Mouse (Mus musculus) hindbrain, embryonic 14.5 days (tissue): ENCODE results near the gene Il27ra. TPM values are rescaled to one million over a fixed set of nuclear protein-coding genes. Genes with fewer than 3 reads are reported as not detected.

Experiments
- ATAC-seq: fragments of 200-750 bp; cut with Nextera tagmentation; 2 replicates; pipeline ENCODE4 v1.8.0; 2017; ENCODE audit warnings: moderate number of reproducible peaks, mild to moderate bottlenecking, moderate TSS enrichment, moderate library complexity; ENCODE audit not compliant: low FRiP score
- DNase-seq: peaks from one replicate; pipeline ENCODE4 v3.0.0-alpha.2; 2015; ENCODE audit warnings: low spot score
- H3K27ac ChIP-seq: fragments of 300-500 bp; sonication (generic); 2 replicates; pipeline ENCODE4 v1.5.1; 2014; ENCODE audit warnings: mild to moderate bottlenecking, moderate library complexity
- H3K27me3 ChIP-seq: fragments of 300-500 bp; sonication (generic); 2 replicates; pipeline ENCODE4 v1.6.1; 2014; ENCODE audit warnings: mild to moderate bottlenecking, low read length, mixed read lengths; ENCODE audit not compliant: control insufficient read depth, insufficient read depth
- H3K36me3 ChIP-seq: fragments of 300-500 bp; sonication (generic); replicated peaks from 2 replicates; pipeline ENCODE4 v1.6.1; 2014; ENCODE audit not compliant: control insufficient read depth, insufficient read depth
- H3K4me1 ChIP-seq: fragments of 300-500 bp; sonication (generic); replicated peaks from 2 replicates; pipeline ENCODE4 v1.6.1; 2014; ENCODE audit warnings: antibody characterized with exemption, low read length, mixed read lengths; ENCODE audit not compliant: control insufficient read depth, insufficient read depth
- H3K4me2 ChIP-seq: fragments of 300-500 bp; sonication (generic); replicated peaks from 2 replicates; pipeline ENCODE4 v1.6.1; 2014; ENCODE audit warnings: mild to moderate bottlenecking, moderate library complexity
- H3K4me3 ChIP-seq: fragments of 300-500 bp; sonication (generic); replicated peaks from 2 replicates; pipeline ENCODE4 v1.5.1; 2014; ENCODE audit warnings: mild to moderate bottlenecking, low read length
- H3K9ac ChIP-seq: fragments of 300-500 bp; sonication (generic); 2 replicates; pipeline ENCODE4 v1.6.1; 2014
- H3K9me3 ChIP-seq: fragments of 300-500 bp; sonication (generic); 2 replicates; pipeline ENCODE4 v1.6.1; 2016; ENCODE audit warnings: low read length; ENCODE audit not compliant: control insufficient read depth
- WGBS: fragments of 180-500 bp; shearing (Covaris S2); extraction: QIAGEN DNeasy Blood & Tissue Kit; methylation state at CpG from one replicate; pipeline ENCODE4 v1.1.7; 2014; 5-methylcytosine and 5-hydroxymethylcytosine counted together
- polyA plus RNA-seq: library from polyadenylated mRNA; unstranded; fragments of >200 nt; fragmentation: Nextera tagmentation; extraction: Ambion mirVana; gene quantifications from 2 replicates; pipeline ENCODE4 v1.2.1, GENCODE M21; 2014

The Il27ra gene
- 0.34 and 0.48 TPM in 2 replicates for polyA plus RNA-seq

DNA sequence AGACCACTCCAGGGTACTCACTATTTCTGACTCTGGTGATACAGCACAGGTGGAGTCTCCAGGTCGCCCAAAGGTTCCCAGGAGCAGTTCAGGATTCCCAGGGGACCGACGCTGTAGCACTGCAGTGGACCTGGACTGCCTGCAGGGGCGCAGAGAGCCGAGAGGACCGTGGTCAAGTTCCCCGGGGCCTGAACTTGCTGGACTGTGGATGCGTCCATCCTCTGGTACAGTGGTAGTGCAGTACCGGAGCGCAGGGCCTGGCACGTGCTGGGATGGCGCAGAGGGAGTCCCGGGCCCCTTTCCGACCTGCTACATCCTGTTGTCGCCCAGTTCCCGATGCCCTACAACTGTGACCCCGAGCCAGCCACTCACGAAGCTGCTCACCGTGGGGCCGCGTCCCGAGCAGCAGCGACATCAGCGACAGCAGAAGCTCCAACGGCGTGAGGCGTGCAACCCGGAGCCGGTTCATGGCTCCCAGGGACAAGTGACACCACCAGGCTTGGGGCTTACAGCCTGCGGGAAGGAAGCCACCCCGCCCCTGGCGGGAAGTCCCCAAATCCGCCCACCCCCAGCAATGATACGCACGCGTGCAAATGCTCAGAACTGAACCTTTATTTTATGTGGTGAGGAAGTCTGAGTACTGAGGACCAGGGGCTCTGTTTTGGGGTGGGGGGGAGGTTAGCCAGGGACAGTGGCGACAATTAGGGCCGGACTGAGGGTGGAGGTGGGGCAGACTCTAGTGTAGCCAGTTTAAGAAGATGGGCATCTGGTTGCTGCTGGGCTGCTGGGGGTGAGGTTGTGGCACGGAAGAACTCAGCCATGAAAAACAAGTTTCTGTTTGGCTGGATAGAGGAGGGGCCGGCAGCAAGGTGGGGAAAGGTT, at the start of gene Il27ra:
Gene Il27ra (minus strand): TSS at position 524 of the 882 bp plus-strand sequence.
- H3K27me3 ChIP-seq = peaks cover 60% of the 10 kb centered on the region
- no peak within 1 kb of the TSS for H3K27ac ChIP-seq
- H3K36me3 ChIP-seq = no peaks in the 10 kb centered on the region
- no peaks in the 10 kb centered on the region for H3K9me3 ChIP-seq
- peak within 1 kb of the TSS; percentile 52 for H3K4me2 ChIP-seq
- WGBS = 4% methylated on average over 40 of the region's 40 CpGs
- peak within 1 kb of the TSS; percentile 40 for H3K9ac ChIP-seq
- H3K4me3 ChIP-seq = peak within 1 kb of the TSS; percentile 28
- peaks cover 11% of the 10 kb centered on the region; the same call in 1 of the 2 replicates for H3K4me1 ChIP-seq
- peak; percentile 55 for DNase-seq
- peak; percentile 75 for ATAC-seq

- no peak for ATAC-seq
- Histone ChIP-seq H3K27me3 (no peaks in the 10 kb centered on the region), H3K4me3 (no peak overlapping the region), H3K4me1 (no peaks in the 10 kb centered on the region), H3K36me3 (peaks cover 94% of the 10 kb centered on the region), H3K9ac (no peak overlapping the region), H3K27ac (no peak overlapping the region), H3K9me3 (no peaks in the 10 kb centered on the region), H3K4me2 (no peak overlapping the region)
- WGBS = 96% methylated on average over 8 of the region's 8 CpGs
- DNase-seq = no peak
Observed at GRCm38 (mm10) chr8:84090585-84090984, 48.2 kb upstream of the Il27ra start.

DNA sequence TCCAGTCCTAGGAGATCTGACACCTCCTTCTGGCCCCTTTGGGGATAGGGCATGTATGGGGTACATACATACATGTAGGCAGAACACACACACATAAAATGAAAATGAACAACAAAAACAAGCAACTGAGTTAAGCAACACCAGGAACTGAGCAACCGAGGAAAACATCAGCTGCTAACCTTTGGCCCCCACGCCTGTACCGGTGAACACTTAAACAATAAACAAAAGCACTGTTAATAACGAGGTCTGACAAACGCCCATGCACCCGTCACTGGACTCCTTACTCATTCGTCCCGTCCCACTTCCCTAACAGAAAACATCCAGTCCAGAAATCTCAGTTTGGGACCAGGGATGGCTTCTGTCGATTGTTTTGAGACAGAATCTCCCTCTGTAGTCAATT, 46.9 kb upstream of the Il27ra start:
- WGBS = 85% methylated on average over 9 of the region's 9 CpGs
- peaks cover 94% of the 10 kb centered on the region for H3K36me3 ChIP-seq
- no peak for ATAC-seq

GRCm38 (mm10) chr8:84087821-84088220, 45.4 kb upstream of the Il27ra start:
- H3K9ac ChIP-seq = no peak overlapping the region
- ATAC-seq (no peak), DNase-seq (no peak)
- H3K4me1 ChIP-seq = no peaks in the 10 kb centered on the region
- no peak overlapping the region for H3K4me3 ChIP-seq
- peaks cover 94% of the 10 kb centered on the region for H3K36me3 ChIP-seq
- H3K4me2 ChIP-seq = no peak overlapping the region
- no peaks in the 10 kb centered on the region for H3K27me3 ChIP-seq
- no peak overlapping the region for H3K27ac ChIP-seq
- 93% methylated on average over 14 of the region's 14 CpGs for WGBS
- H3K9me3 ChIP-seq = no peaks in the 10 kb centered on the region

More for the DNA sequence above, 46.9 kb upstream of the Il27ra start:
- Histone ChIP-seq H3K9me3 (no peaks in the 10 kb centered on the region), H3K9ac (no peak overlapping the region), H3K4me1 (no peaks in the 10 kb centered on the region), H3K4me3 (no peak overlapping the region), H3K27me3 (no peaks in the 10 kb centered on the region), H3K27ac (no peak overlapping the region), H3K4me2 (no peak overlapping the region)
- no peak for DNase-seq

GRCm38 (mm10) chr8:84087156-84087555, 44.8 kb upstream of the Il27ra start:
- H3K4me3 ChIP-seq = no peak overlapping the region
- peaks cover 94% of the 10 kb centered on the region for H3K36me3 ChIP-seq
- H3K9ac ChIP-seq = no peak overlapping the region
- H3K27me3 ChIP-seq = no peaks in the 10 kb centered on the region
- no peak overlapping the region for H3K4me2 ChIP-seq
- no peak for ATAC-seq
- no peaks in the 10 kb centered on the region for H3K4me1 ChIP-seq
- 93% methylated on average over 7 of the region's 7 CpGs for WGBS
- no peaks in the 10 kb centered on the region for H3K9me3 ChIP-seq
- no peak overlapping the region for H3K27ac ChIP-seq
- DNase-seq = no peak

DNA sequence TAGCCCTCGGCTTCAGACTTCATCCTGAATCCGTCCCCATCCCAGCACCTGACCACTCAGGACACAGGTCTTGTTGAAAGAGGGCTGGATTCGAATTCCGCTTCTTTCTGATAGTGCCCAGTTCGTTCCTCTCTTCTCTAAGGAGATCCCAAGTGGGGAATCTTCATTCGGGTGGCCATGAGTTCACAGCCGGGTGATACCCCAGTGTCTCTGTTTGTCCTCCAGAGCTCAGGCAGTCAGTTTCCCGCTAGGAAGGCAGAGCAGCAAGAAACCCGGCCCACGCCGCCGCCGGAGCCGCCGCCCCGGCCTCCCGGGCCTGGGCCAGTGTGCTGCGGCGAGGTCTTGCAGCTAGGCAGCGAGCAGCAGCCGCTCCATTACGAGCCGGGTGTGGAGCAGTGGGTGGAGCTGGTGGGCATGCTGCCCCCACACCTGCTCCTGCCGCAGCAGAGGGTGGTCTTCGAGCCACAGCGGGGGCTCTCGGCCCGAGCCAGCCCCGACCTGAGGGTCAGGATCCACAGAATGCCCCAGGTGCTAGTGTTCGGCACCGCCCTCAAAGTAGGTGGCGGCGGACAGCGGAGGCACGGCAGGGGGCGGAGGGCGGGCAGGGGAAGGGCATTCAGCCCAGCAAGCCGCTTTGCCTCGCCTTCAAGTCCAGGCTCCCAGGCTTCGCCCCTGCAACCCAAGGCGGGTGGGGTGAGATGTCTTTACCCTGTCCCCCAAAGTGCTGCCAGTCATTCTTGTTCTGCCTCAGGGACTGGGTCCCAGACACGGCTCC, 42.1 kb upstream of the Il27ra start:
- H3K27me3 ChIP-seq = no peaks in the 10 kb centered on the region
- peak overlapping the region; percentile 16 for H3K9ac ChIP-seq
- DNase-seq (no peak), ATAC-seq (no peak)
- 30% methylated on average over 42 of the region's 42 CpGs for WGBS
- H3K27ac ChIP-seq = no peak overlapping the region
- no peak overlapping the region for H3K4me2 ChIP-seq
- no peaks in the 10 kb centered on the region for H3K9me3 ChIP-seq
- no peaks in the 10 kb centered on the region for H3K4me1 ChIP-seq
- H3K36me3 ChIP-seq = peaks cover 95% of the 10 kb centered on the region
- no peak overlapping the region for H3K4me3 ChIP-seq

GRCm38 (mm10) chr8:84083829-84084241, 41.4 kb upstream of the Il27ra start:
- no peak overlapping the region for H3K27ac ChIP-seq
- H3K4me2 ChIP-seq = no peak overlapping the region
- no peaks in the 10 kb centered on the region for H3K9me3 ChIP-seq
- H3K4me1 ChIP-seq = no peaks in the 10 kb centered on the region
- no peak for ATAC-seq
- DNase-seq = peak; percentile 34
- no peaks in the 10 kb centered on the region for H3K27me3 ChIP-seq
- H3K36me3 ChIP-seq = peaks cover 94% of the 10 kb centered on the region
- 19% methylated on average over 8 of the region's 8 CpGs for WGBS
- H3K9ac ChIP-seq = peak overlapping the region; percentile 16; the same call in 1 of the 2 replicates
- no peak overlapping the region for H3K4me3 ChIP-seq

DNA sequence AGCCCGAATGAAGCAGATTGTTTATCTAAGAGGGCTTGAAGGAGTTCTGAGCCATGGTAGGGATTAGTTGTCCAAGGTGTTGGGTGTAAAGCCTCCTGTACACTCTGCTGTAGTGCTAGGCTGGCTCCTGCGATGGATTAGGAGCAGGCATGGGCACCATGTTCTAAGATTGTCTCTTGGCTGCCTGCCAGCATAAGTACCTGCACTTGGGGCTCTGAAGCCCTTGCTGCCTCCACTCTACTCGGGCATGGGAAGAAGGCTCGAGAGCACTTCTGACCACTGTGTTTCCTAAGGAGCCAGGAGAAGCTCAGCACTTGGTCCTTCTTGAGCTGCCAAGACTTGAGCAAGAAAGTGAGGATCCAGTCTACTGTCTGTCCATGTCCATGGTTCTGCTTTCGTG, 36.8 kb upstream of the Il27ra start:
- Histone ChIP-seq H3K27ac (no peak overlapping the region), H3K4me2 (no peak overlapping the region), H3K36me3 (peaks cover 72% of the 10 kb centered on the region), H3K4me1 (no peaks in the 10 kb centered on the region), H3K4me3 (no peak overlapping the region), H3K27me3 (no peaks in the 10 kb centered on the region), H3K9me3 (no peaks in the 10 kb centered on the region), H3K9ac (no peak overlapping the region)
- 93% methylated on average over 5 of the region's 5 CpGs for whole genome bisulfite sequencing
- DNase-seq (no peak), ATAC-seq (no peak)

DNA sequence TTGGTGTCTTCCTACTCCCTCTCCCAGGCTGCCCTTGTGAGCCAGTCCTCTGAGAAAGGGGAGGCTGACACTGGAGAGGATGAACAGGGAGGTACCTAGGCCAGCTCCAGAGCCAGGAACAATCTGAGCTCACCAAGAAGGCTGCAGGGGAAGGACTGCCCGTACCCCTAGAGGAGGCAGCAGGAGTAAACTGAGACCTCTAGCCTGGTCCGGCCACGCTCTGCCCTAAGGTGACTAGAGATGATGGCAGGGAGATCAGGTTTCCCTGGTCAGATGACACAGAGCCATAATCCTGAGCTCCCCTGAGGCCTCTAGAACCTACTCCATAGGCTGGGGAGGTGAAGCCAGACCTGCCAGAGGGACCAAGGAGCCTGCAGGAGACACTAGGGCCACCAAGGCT, 34.5 kb upstream of the Il27ra start:
- H3K9me3 ChIP-seq = no peaks in the 10 kb centered on the region
- no peaks in the 10 kb centered on the region for H3K27me3 ChIP-seq
- DNase-seq (no peak), ATAC-seq (no peak)
- H3K36me3 ChIP-seq = peaks cover 51% of the 10 kb centered on the region
- H3K27ac ChIP-seq = no peak overlapping the region
- no peak overlapping the region for H3K4me3 ChIP-seq
- no peak overlapping the region for H3K4me2 ChIP-seq
- H3K4me1 ChIP-seq = peaks cover 12% of the 10 kb centered on the region
- no peak overlapping the region for H3K9ac ChIP-seq
- 97% methylated on average over 3 of the region's 3 CpGs for WGBS
